Comparison of ENCODE assay signal across 16 mouse cellular contexts in genomic region chr7:99443164-99443563, GRCm38 (mm10). TPM values are rescaled to one million over a fixed set of nuclear protein-coding genes. Genes with fewer than 3 reads are reported as not detected.
DNase-seq lines count a peak whose midpoint lies in the region; ATAC-seq and TF ChIP-seq lines count a peak whose summit lies in the region.
"Had no signal": no experiment of that assay in that cellular context is flagged by ENCODE, and none has a peak within 500 bp of the region (broad histone marks: within the 10 kb centered on the region; RNA-seq: fewer than 3 reads in every experiment).

No protein-coding gene starts in this region.

- H3K4me3 ChIP-seq in heart, postnatal 0 days (ENCODE audit: low read depth, low read length) = no peak overlapping the region
- no peak overlapping the region for H3K4me3 ChIP-seq in heart, adult 2 months
- H3K4me3 ChIP-seq in midbrain, embryonic 13.5 days (replicated peaks) = no peak overlapping the region
- no peak overlapping the region for H3K4me3 ChIP-seq in midbrain, embryonic 15.5 days
- no peak overlapping the region for H3K4me3 ChIP-seq in neural tube, embryonic 14.5 days (ENCODE audit: low read depth, low read length)
- H3K4me3 ChIP-seq: layer of hippocampus, adult 2 months had no signal

- TF ChIP-seq CTCF in heart, postnatal 0 days (IDR thresholded peaks at IDR 0.05; ENCODE audit: low read depth) = no peak
- no peak for TF ChIP-seq CTCF in heart, adult 2 months (IDR thresholded peaks at IDR 0.05)

- 0 out of 2 replicates have a peak overlapping the region, but pooled peaks have one; percentile 16 for H3K27ac ChIP-seq in heart, postnatal 0 days (ENCODE audit: low read depth)
- no peak overlapping the region for H3K27ac ChIP-seq in heart, adult 2 months
- H3K27ac ChIP-seq in midbrain, embryonic 13.5 days = peak overlapping the region; percentile 9; the same call in 1 of the 2 replicates
- H3K27ac ChIP-seq in midbrain, embryonic 15.5 days = no peak overlapping the region
- 0 out of 2 replicates have a peak overlapping the region, but pooled peaks have one; percentile 34 for H3K27ac ChIP-seq in neural tube, embryonic 14.5 days (ENCODE audit: low read depth, low read length)
- H3K27ac ChIP-seq: hindbrain, postnatal 0 days; layer of hippocampus, adult 2 months; macrophage had no signal

- no peaks in the 10 kb centered on the region for H3K79me2 ChIP-seq in heart, adult 2 months (replicated peaks; ENCODE audit: control insufficient read depth, insufficient read depth, low read length)

- 46% methylated on average over 5 of the region's 5 CpGs for WGBS in heart, postnatal 0 days
- 60% methylated on average over 5 of the region's 5 CpGs for WGBS in heart, adult 2 months
- 67% methylated on average over 5 of the region's 5 CpGs for WGBS in midbrain, embryonic 13.5 days
- 56% methylated on average over 5 of the region's 5 CpGs for WGBS in midbrain, embryonic 15.5 days
- 49% methylated on average over 5 of the region's 5 CpGs for WGBS in neural tube, embryonic 14.5 days

- TF ChIP-seq EP300 in heart, postnatal 0 days (IDR thresholded peaks at IDR 0.05; ENCODE audit: low read depth) = no peak
- TF ChIP-seq EP300 in heart, adult 2 months (IDR thresholded peaks at IDR 0.05; ENCODE audit: insufficient read depth, low read depth, low read length) = no peak

- no peak overlapping the region; the same call in 1 of the 2 replicates for H3K9ac ChIP-seq in heart, postnatal 0 days (replicated peaks; ENCODE audit: low read depth, low read length)
- H3K9ac ChIP-seq in heart, adult 2 months (ENCODE audit: low read depth, low read length) = no peak overlapping the region
- no peak overlapping the region for H3K9ac ChIP-seq in midbrain, embryonic 13.5 days (replicated peaks)
- no peak overlapping the region for H3K9ac ChIP-seq in midbrain, embryonic 15.5 days
- H3K9ac ChIP-seq in neural tube, embryonic 14.5 days (replicated peaks; ENCODE audit: low read depth, low read length) = no peak overlapping the region

- ATAC-seq in heart, postnatal 0 days (ENCODE audit: insufficient read depth, low read depth) = no peak
- ATAC-seq in midbrain, embryonic 13.5 days = no peak
- ATAC-seq in midbrain, embryonic 15.5 days (replicated peaks) = no peak
- no peak for ATAC-seq in neural tube, embryonic 14.5 days (ENCODE audit: low read depth)
- ATAC-seq: activated CD4-positive, CD25-positive, alpha-beta regulatory T cell, adult 4 months; hindbrain, postnatal 0 days had no signal

- no peaks in the 10 kb centered on the region for H3K27me3 ChIP-seq in heart, postnatal 0 days (ENCODE audit: control insufficient read depth, insufficient read depth, low read length)
- H3K27me3 ChIP-seq in heart, adult 2 months (ENCODE audit: control insufficient read depth, insufficient read depth, low read length) = no peaks in the 10 kb centered on the region
- no peaks in the 10 kb centered on the region for H3K27me3 ChIP-seq in midbrain, embryonic 13.5 days
- H3K27me3 ChIP-seq in midbrain, embryonic 15.5 days (replicated peaks) = no peaks in the 10 kb centered on the region
- no peaks in the 10 kb centered on the region for H3K27me3 ChIP-seq in neural tube, embryonic 14.5 days (ENCODE audit: control insufficient read depth, insufficient read depth, low read length)

- H3K9me3 ChIP-seq in heart, postnatal 0 days (replicated peaks; ENCODE audit: control insufficient read depth, low read length) = no peaks in the 10 kb centered on the region
- H3K9me3 ChIP-seq in midbrain, embryonic 13.5 days = no peaks in the 10 kb centered on the region
- H3K9me3 ChIP-seq in midbrain, embryonic 15.5 days = no peaks in the 10 kb centered on the region
- no peaks in the 10 kb centered on the region for H3K9me3 ChIP-seq in neural tube, embryonic 14.5 days (ENCODE audit: control insufficient read depth, low read length)

- H3K36me3 ChIP-seq in heart, postnatal 0 days (replicated peaks; ENCODE audit: control insufficient read depth, insufficient read depth, low read length) = peaks cover 12% of the 10 kb centered on the region
- no peaks in the 10 kb centered on the region for H3K36me3 ChIP-seq in heart, adult 2 months (ENCODE audit: control insufficient read depth, insufficient read depth, low read length)
- peaks cover 39% of the 10 kb centered on the region for H3K36me3 ChIP-seq in midbrain, embryonic 13.5 days
- H3K36me3 ChIP-seq in midbrain, embryonic 15.5 days (replicated peaks) = peaks cover 4% of the 10 kb centered on the region; the same call in 1 of the 2 replicates
- peaks cover 5% of the 10 kb centered on the region; the same call in 1 of the 2 replicates for H3K36me3 ChIP-seq in neural tube, embryonic 14.5 days (ENCODE audit: control insufficient read depth, insufficient read depth, low read length)

- H3K4me1 ChIP-seq in heart, postnatal 0 days (ENCODE audit: control insufficient read depth, insufficient read depth) = peaks cover 23% of the 10 kb centered on the region
- H3K4me1 ChIP-seq in heart, adult 2 months (ENCODE audit: control insufficient read depth, insufficient read depth, low read length) = peaks cover 5% of the 10 kb centered on the region
- peaks cover 18% of the 10 kb centered on the region for H3K4me1 ChIP-seq in midbrain, embryonic 13.5 days (replicated peaks)
- H3K4me1 ChIP-seq in midbrain, embryonic 15.5 days = peaks cover 4% of the 10 kb centered on the region
- H3K4me1 ChIP-seq in neural tube, embryonic 14.5 days (ENCODE audit: control insufficient read depth, insufficient read depth, low read length) = peaks cover 15% of the 10 kb centered on the region

- peak; percentile 30 for DNase-seq in gastrocnemius, adult 18-20 months (ENCODE audit: low spot score)
- DNase-seq in gastrocnemius, adult 8-10 months (ENCODE audit: low spot score in 2 of 2) = no peak
- DNase-seq in heart, postnatal 0 days (ENCODE audit: low spot score) = no peak
- DNase-seq in heart, adult 2 months = no peak
- DNase-seq in right cerebral cortex, adult 2 months (ENCODE audit: low spot score in 2 of 2) = no peak
- DNase-seq: cerebellum, postnatal 10 days; lung, adult 18-20 months; right cerebral cortex, postnatal 14 days; thymus, postnatal 4 days had no signal

- H3K4me2 ChIP-seq in heart, postnatal 0 days (ENCODE audit: low read depth, low read length) = no peak overlapping the region
- H3K4me2 ChIP-seq in midbrain, embryonic 13.5 days (replicated peaks) = no peak overlapping the region
- no peak overlapping the region for H3K4me2 ChIP-seq in midbrain, embryonic 15.5 days
- no peak overlapping the region for H3K4me2 ChIP-seq in neural tube, embryonic 14.5 days (ENCODE audit: low read depth, low read length)

- TF ChIP-seq POLR2A in heart, adult 2 months (IDR thresholded peaks at IDR 0.05; ENCODE audit: insufficient read depth, low read depth, low read length) = no peak

- intact Hi-C loops in heart, adult 2 months (cut with DNase I) = loop anchor here (2.0 kb wide), 1 partner anchor 30 kb away; no protein-coding TSS in a partner anchor

RNA-seq across cellular contexts. Expression of gene Klhl35, which starts 22.6 kb away (rescaled TPM):
- total RNA-seq in gastrocnemius, adult 18-20 months (2021) = not detected
- total RNA-seq in gastrocnemius, adult 8-10 months (2022) = not detected
- total RNA-seq in heart, postnatal 0 days (2014; rRNA removed; ENCODE audit: low replicate concordance) = 0.73 and 1.6 TPM in 2 replicates
- polyA plus RNA-seq in heart, postnatal 0 days (2015; fragmentation: Nextera tagmentation; extraction: Ambion mirVana) = 0.59 and 0.75 TPM in 2 replicates
- under 1 TPM in 1 of 2 experiments, not detected in 1; 0.13 TPM for total RNA-seq in heart, adult 2 months (2021)
- polyA plus RNA-seq in heart, adult 2 months (2012; rRNA removed) = 0.12 and 0.43 TPM in 2 replicates
- polyA plus RNA-seq in midbrain, embryonic 13.5 days (2015; fragmentation: Nextera tagmentation; extraction: Ambion mirVana) = 9.0 and 17.2 TPM in 2 replicates
- 7.1 and 7.5 TPM in 2 replicates for polyA plus RNA-seq in midbrain, embryonic 15.5 days (2015; fragmentation: Nextera tagmentation; extraction: Ambion mirVana)
- polyA plus RNA-seq in neural tube, embryonic 14.5 days (2014; fragmentation: Nextera tagmentation; extraction: Ambion mirVana) = 2.4 and 4.8 TPM in 2 replicates
- polyA plus RNA-seq: activated CD4-positive, CD25-positive, alpha-beta regulatory T cell, adult 4 months; macrophage had no signal

RNA-seq across cellular contexts. Expression of gene Rps3, which starts 40.4 kb away (rescaled TPM):
- 100 to 1,000 TPM; 232 to 276 TPM for total RNA-seq in gastrocnemius, adult 18-20 months (2021)
- total RNA-seq in gastrocnemius, adult 8-10 months (2022) = 100 to 1,000 TPM; 272 to 331 (median 278) TPM
- 804 and 987 TPM in 2 replicates for total RNA-seq in heart, postnatal 0 days (2014; rRNA removed; ENCODE audit: low replicate concordance)
- 439 and 463 TPM in 2 replicates for polyA plus RNA-seq in heart, postnatal 0 days (2015; fragmentation: Nextera tagmentation; extraction: Ambion mirVana)
- 100 to 1,000 TPM; 316 to 361 TPM for total RNA-seq in heart, adult 2 months (2021)
- 196 and 320 TPM in 2 replicates for polyA plus RNA-seq in heart, adult 2 months (2012; rRNA removed)
- 531 and 554 TPM in 2 replicates for polyA plus RNA-seq in midbrain, embryonic 13.5 days (2015; fragmentation: Nextera tagmentation; extraction: Ambion mirVana)
- 382 and 405 TPM in 2 replicates for polyA plus RNA-seq in midbrain, embryonic 15.5 days (2015; fragmentation: Nextera tagmentation; extraction: Ambion mirVana)
- polyA plus RNA-seq in neural tube, embryonic 14.5 days (2014; fragmentation: Nextera tagmentation; extraction: Ambion mirVana) = 408 and 464 TPM in 2 replicates

Comparison
In these comparisons a context has a peak if more than half of its experiments do, and no peak if none do; other contexts are left out.
1. H3K27ac ChIP-seq: peak in heart, postnatal 0 days (single experiment), midbrain, embryonic 13.5 days (single experiment) and neural tube, embryonic 14.5 days (single experiment); none in heart, adult 2 months (single experiment) and midbrain, embryonic 15.5 days (single experiment).